Mouse (Mus musculus) liver, embryonic 14.5 days (tissue): ENCODE data around the gene Lrrfip2.

Source experiments
- CTCF ChIP-seq: IDR thresholded peaks from 2 replicates; pipeline ENCODE4 v1.5.1; 2016; ENCODE audit warnings: antibody characterized with exemption, low read depth, control low read depth
- EP300 ChIP-seq: IDR thresholded peaks from 2 replicates; pipeline ENCODE4 v1.6.1; 2016; ENCODE audit warnings: antibody characterized with exemption, low read depth

DNA sequence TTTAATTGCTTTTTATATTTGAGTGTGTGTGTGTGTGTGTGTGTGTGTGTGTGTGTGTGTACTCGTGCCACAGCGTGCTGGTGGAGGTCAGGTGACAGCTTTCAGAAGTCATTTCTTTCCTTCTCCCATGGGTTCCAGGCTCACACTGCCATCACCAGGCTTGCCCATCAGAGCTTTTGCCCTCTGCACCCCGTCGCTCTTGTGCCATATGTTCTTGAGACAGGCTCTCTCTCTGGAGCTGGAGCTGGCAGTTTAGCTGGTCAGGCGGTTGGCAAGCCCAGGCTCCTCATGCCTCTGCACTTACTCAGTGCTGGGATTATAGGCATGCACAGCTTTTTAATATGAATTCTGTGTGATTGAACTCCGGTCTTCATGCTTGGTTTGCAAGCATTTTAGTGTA, 25.3 kb downstream of the Lrrfip2 start:
- TF ChIP-seq CTCF, result no peak
- no peak for TF ChIP-seq EP300
